Mouse (Mus musculus): ENCODE measurements around the gene Ism1. TPM values are rescaled to one million over a fixed set of nuclear protein-coding genes. Genes with fewer than 3 reads are reported as not detected.

The Ism1 gene
- not detected for polyA plus RNA-seq (2017; shearing (Covaris generic))

DNA sequence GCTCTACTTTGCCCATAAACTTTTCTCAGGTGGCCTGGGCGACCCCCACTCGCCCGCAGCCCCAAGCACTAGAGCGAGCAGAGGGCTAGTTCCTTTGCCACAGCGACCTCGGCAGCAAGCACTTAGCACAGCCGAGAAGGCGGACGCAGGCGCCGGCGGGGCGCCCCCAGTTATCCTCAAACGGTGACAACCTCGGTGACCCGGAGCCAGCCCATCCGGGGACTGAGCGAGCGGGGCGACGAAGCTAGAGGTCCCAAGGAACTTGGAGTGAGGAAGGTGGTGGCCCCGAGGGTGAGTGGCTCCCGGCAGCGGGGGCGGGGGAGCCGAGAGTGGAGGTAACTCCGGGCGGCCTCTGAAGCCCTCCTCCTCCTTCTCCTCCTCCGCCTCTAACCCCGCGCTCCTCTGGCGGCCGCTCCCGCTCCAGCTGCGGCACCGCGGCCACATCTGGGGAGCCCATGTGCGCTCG, at the start of gene Ism1:
Ism1 (plus strand) TSS at position 370 of the 466 bp plus-strand sequence.

Other genes with a start within 250 kb of the Ism1 start
- not detected for gene Sptlc3, start 184.3 kb upstream of the Ism1 start, polyA plus RNA-seq (2017; shearing (Covaris generic))

Measured in effector memory CD4-positive, alpha-beta T cell, adult 7 months (primary cell).